Mouse (Mus musculus): Measurements from ENCODE around the gene Msln.

DNA sequence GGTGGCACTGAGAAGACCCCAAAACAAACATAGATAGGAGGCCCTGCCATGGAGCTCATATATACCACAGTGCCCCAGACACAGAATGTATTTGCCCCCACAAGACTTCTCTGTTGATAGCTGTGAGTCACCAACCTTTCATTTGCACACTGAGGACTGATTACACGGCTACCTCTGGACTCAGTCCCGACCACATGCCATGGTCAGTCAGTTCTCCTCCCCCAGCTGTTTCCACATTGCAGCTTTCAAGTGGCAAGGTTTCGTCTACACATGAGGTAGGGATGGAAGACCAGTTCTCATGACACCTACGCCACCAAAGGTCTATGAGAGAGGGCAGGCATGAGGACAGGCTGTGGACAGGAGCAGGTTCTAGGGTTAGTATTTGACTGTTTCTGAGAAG lies 43.0 kb downstream of the Msln start:
- TF ChIP-seq POLR2A (IDR thresholded peaks at IDR 0.05; ENCODE audit: control insufficient read depth, extremely low read depth, insufficient read depth, low read length, poor library complexity) (no peak), CTCF (IDR thresholded peaks at IDR 0.05; ENCODE audit: borderline replicate concordance, control insufficient read depth, extremely low read depth, insufficient read depth, low read length, poor library complexity) (no peak)
